Mouse (Mus musculus) lung, postnatal 25 days (tissue): ENCODE measurements around the gene Ficd.

Experiments used
- DNase-seq: peaks from one replicate; pipeline ENCODE4 v3.0.0; 2022; ENCODE audit warnings: low spot score

Ficd gene

GRCm38 (mm10) chr5:113735345-113736112 lies at the start of gene Ficd:
Ficd (plus strand) TSS chr5:113735803.
- peak; percentile 94 for DNase-seq

DNA sequence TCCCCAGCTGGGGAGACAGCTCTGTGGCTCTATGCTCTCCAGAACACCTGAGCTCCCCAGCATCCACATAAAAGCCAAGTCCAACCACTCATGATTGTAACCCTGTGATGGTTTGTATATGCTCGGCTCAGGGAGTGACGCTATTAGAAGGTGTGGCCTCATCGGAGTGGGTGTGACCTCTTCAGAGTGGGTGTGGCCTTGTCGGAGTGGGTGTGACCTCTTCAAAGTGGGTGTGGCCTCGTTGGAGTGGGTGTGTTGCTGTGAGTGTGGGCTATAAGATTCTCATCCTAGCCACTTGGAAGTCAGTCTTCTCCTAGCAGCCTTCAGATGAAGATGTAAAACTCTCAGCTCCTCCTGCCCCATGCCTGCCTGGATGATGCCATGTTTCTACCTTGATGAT lies 48.1 kb upstream of the Ficd start:
- no peak for DNase-seq

- no peak for DNase-seq
These were observed 45.5 kb upstream of the Ficd start for GRCm38 (mm10) chr5:113690069-113690548.

DNA sequence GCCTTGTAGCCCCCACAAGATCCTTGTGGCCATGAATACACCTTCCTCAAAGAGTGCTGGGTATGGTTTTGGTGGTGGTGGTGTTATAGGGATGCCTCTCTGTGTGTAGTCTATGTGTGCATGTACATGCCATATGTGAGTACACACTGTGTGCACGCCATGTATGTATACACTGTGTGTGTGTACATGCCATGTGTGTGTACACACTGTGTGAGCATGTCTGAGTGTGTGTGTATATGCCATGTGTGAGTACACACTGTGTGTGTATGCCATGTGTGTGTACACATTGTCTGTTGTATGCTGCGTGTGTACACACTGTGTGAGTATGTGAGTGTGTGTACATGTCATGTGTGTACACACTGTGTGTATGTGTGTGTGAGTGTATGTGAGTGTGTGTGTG lies 44.7 kb upstream of the Ficd start:
- no peak for DNase-seq

DNA sequence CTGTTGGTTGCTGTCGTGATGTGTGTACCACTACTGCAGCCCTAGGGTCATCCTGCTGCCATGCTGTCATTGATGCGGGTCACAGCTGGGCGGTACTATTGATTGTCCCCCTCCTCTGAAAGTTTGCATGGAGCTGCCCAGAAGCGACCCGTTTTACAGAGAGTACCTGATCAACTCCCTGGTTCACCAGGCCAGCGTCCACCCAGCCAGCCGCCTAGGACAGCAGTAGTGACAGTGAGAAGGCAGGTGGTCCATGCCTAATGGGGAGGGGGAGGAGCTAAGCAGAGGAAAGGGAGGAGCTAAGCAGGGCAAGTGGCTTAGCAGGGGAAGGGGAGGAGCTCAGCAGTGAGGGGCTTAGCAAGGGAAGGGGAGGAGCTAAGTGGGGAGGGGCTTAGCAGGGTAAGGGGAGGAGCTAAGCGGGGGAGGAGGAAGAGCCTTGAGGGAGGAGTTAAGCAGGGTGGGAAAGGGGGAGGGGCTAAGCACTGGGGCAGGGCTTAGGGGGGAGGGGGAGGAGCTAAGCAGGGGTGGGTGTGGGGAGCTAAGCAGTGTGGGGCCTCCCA lies 42.3 kb upstream of the Ficd start:
- no peak for DNase-seq

GRCm38 (mm10) chr5:113694000-113694399 lies 41.6 kb upstream of the Ficd start:
- DNase-seq = no peak

DNA sequence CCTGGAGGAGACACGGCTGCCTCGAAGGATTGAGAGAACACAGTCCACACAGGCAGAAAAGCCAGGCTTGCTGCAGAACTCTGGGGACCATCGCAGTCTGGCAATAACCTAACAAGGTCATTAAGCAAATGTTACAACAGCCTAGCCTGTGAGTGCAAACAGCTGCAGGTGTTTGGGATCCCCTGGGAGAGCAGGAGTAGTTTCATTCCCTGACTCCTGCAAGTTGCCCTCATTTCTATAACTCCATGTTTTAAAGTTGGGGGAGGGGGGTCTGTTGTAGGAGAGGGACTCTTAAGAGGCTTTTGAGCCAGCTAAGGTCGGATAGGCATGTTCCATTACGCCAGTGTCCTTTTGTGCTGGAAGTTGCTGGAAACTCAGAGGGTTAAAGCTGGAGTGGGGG lies 41.2 kb upstream of the Ficd start:
- DNase-seq = no peak

DNA sequence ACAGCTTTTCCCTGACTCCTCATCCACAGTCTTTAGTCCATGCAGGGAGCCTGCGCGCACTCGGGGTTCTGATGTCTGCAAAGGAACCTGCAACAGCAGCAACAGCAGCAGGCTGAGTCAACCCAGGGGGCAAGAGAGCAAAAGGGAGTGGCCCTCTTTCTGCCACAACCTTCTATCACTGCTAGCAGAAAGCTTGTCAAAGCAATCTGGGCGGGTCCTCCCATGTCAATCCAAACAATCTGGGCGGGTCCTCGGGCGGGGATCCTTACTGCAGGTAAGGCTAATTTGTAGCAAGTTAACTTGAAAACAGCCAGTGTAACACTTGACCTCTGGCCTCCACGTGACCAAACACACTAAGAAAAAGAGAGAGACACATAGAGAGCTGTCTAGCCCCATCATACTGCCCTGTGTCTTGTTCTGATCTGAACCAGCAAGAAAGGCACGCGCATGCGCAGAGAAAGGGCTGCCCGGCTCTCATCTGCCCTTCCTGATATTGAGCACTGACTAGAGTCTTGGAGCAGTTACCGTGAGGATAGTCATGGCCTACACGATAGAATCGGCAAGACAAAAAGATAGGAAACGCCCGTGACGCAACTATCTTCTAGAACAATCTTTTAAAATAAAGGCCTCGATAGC lies 35.1 kb upstream of the Ficd start:
- no peak for DNase-seq

DNA sequence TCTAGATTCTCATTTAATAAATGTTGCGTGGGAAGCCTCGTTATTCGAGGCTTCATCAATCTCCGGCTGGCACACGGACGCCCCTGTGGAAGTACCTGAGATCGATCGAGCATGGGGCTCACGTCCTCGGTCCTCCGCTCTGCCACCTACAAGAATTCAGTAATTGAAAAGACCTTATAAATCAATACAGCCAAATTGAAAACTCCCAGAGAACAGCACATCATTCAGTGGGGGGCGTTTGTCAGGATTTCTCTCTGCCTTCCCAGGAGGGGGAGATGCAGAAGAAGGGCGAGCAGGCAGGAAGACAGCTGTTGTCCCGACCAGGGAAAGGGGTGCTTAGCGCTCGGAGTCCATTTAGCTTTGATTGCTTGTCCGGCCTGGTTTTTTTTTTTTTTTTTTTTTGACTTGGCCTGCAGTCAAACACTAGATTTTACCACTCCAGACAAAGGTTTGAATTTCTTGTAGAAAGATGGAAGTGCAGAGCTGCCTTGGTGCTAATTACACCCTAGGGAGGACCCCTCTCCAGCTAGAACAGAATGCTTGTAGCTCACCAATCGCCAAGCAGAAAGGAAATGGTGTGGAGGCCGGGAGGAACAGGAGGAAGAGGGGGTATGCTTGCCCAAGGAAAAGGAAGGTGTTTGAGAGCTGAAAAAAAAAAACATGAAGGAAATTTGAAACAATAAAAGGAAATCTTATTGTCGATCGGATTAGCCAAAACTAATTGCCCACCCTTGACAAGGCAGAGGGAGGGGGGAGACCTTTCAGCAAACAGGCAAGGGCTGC lies 31.6 kb upstream of the Ficd start:
- no peak for DNase-seq

DNA sequence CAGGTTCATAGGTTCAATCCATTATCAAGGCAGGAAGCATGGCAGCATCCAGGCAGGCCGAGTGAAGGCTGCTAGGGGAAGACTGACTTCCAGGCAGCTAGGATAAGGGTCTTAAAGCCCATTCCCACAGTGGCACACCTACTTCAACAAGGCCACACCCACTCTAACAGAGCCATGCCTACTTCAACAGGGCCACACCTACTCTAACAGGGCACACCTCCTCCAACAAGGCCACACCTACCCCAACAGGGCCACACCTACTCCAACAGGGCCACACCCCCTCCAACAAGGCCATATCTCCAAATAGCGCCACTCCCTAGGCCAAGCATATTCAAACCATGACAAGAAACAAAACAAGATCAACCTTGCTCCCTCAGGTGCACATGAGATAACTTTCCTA lies 22.7 kb upstream of the Ficd start:
- no peak for DNase-seq

- DNase-seq = no peak
These were observed 18.8 kb upstream of the Ficd start for GRCm38 (mm10) chr5:113716581-113717388.

- DNase-seq = no peak
These were observed 16.4 kb upstream of the Ficd start for GRCm38 (mm10) chr5:113719221-113719661.

DNA sequence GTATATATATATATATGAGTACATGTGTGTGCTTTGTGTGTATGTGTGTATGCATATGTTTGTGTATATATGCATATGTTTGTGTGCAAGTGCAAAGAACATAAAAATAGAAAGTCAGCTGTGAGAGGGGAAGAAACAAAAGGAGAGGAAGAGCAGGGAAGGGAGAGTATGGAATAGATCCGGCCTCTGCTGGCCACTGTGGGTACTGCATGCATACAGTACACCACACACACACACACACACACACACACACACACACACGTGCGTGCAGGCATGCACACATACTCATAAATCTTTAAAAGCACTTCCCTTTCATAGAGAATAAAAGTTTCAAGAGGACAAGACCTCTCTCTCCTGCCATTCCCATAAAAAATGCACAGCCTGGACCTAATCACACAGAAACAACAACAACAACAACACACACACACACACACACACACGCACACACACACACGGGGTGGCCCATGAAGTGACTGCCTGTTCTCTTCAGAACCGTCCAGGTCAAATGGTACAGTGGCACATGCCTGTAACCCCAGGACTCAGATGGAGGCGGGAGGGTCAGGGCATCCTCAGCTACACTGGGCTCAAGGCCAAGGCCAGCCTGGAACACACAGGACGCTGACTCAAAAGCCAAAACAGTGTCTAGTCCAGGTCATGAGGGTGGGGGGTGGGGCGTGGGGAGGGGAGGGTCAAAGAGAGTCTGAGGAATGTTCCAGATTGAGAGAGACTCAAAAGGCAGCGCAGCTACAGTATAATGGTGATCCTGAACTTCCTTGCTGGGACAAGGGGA lies 13.2 kb upstream of the Ficd start:
- no peak for DNase-seq

- no peak for DNase-seq
These were observed 11.9 kb upstream of the Ficd start for GRCm38 (mm10) chr5:113723567-113724237.

DNA sequence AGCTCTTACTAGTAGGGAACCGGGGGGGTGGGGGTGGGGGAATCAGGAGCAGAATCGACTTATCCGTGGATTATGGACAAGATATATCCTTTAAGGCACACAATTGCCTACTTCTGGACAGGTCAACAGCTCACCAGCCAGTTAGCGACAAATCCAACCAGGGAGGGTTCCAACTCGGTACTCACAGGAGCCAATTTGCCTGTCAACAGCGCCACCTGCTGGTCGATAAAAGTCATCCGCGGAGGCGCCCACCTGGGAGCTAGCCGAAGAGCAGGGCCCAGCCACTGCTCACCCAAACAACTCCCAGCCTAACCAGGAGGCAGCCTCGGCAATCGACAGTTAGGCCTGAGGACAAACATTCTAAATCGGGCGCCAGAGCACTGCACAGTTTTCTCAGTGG lies 11.2 kb upstream of the Ficd start, which contains the start of gene 1700069L16Rik:
1700069L16Rik (minus strand) TSS at position 327 of the 400 bp plus-strand sequence.
- peak; percentile 75 for DNase-seq

DNA sequence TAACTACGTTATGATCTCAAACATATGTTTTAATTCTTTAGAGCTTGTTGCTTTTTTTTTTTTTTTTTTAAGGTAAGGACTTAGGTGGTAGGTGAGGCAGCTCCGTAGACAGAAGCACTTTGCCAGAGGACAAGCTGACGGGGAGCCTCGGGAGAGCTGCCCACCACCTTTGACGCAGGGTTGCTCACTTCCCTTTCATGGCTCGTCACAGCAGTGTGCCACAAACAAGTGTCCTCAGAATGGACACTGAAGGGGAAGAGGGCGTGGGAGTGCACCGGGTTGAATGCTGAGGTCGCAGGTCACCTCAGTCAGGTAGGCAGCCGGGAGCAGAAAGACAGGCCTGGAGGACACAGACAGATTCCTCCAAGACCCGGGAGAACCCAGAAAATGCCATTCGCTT lies 10.2 kb upstream of the Ficd start:
- DNase-seq = no peak

DNA sequence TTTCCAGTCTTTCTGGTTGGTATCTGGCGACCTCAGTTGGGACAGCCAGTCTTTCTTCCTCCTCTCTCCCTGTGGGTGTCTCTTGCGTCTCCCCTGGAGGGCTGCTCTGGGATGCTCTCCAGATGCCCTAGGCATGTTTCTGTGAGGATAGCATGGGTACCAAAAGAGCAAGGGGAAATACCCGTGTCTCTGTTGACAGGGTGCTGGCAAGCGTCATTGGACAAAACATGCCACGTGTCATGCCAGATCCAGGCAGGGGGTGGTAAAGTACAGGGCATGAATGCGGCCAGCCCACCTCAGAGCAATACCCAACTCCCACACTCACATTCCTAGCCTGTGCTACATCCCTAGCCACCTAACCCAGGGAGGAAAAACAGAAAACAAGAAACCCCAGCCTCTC lies 9.0 kb upstream of the Ficd start:
- DNase-seq = no peak

- no peak for DNase-seq
These were observed 8.4 kb upstream of the Ficd start for GRCm38 (mm10) chr5:113727238-113727637.

- DNase-seq = no peak
These were observed 7.6 kb upstream of the Ficd start for GRCm38 (mm10) chr5:113728011-113728410.

- DNase-seq = no peak
These were observed 6.9 kb upstream of the Ficd start for GRCm38 (mm10) chr5:113728691-113729090.
